Mouse (Mus musculus): ENCODE measurements around the gene Lpcat1. TPM values are rescaled to one million over a fixed set of nuclear protein-coding genes. Genes with fewer than 3 reads are reported as not detected.

Lpcat1 gene
- polyA plus RNA-seq, 1 experiment = 38.4 TPM

GRCm38 (mm10) chr13:73473746-73474145 lies 6.7 kb downstream of the Lpcat1 start:
- Histone ChIP-seq H3K4me3 (replicated peaks; ENCODE audit: insufficient read depth, low read depth, low read length) (no peak overlapping the region), H3K27me3 (ENCODE audit: control insufficient read depth, insufficient read depth, low read length) (no peaks in the 10 kb centered on the region), H3K4me1 (ENCODE audit: control insufficient read depth, insufficient read depth, low read length) (peaks cover 65% of the 10 kb centered on the region), H3K27ac (ENCODE audit: insufficient read depth, low read length) (no peak overlapping the region)
- 87% methylated on average over 2 of the region's 2 CpGs for WGBS
- no peak for TF ChIP-seq POLR2A (IDR thresholded peaks at IDR 0.05; ENCODE audit: borderline replicate concordance, insufficient read depth, low read length)
- no peak for TF ChIP-seq CTCF (IDR thresholded peaks at IDR 0.05; ENCODE audit: borderline replicate concordance, insufficient read depth, low read depth, low read length)
- DNase-seq = no peak

GRCm38 (mm10) chr13:73474163-73474562 lies 7.2 kb downstream of the Lpcat1 start:
- Histone ChIP-seq H3K27ac (ENCODE audit: insufficient read depth, low read length) (no peak overlapping the region), H3K27me3 (ENCODE audit: control insufficient read depth, insufficient read depth, low read length) (no peaks in the 10 kb centered on the region), H3K4me1 (ENCODE audit: control insufficient read depth, insufficient read depth, low read length) (peaks cover 69% of the 10 kb centered on the region), H3K4me3 (replicated peaks; ENCODE audit: insufficient read depth, low read depth, low read length) (no peak overlapping the region)
- WGBS = 9% methylated on average over 6 of the region's 6 CpGs
- DNase-seq = peak; percentile 72 to 85
- no peak for TF ChIP-seq POLR2A (IDR thresholded peaks at IDR 0.05; ENCODE audit: borderline replicate concordance, insufficient read depth, low read length)
- no peak for TF ChIP-seq CTCF (IDR thresholded peaks at IDR 0.05; ENCODE audit: borderline replicate concordance, insufficient read depth, low read depth, low read length)

- 92% methylated on average over 12 of the region's 12 CpGs for WGBS
- TF ChIP-seq POLR2A (IDR thresholded peaks at IDR 0.05; ENCODE audit: borderline replicate concordance, insufficient read depth, low read length) (no peak), CTCF (IDR thresholded peaks at IDR 0.05; ENCODE audit: borderline replicate concordance, insufficient read depth, low read depth, low read length) (no peak)
Observed at GRCm38 (mm10) chr13:73475058-73475980, 8.3 kb downstream of the Lpcat1 start.

DNA sequence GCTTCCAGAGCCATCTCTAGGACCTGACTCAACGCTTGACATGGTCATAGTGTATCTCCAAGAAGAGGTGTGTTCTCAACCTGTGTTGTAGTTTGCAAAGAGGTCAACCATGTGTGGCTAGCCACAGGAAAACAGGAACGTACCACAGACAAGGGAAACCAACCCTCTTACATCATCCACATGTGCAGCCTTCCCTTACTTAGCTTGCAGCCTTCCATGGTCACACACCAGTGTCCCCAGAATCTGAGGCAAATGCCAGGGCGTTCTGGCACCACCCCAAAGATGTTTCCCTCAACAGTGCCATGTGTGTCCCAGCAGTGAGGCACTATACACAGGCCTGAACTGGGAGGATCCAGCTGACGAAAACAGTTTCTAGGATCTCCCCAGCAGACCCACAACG lies 9.3 kb downstream of the Lpcat1 start:
- WGBS = 81% methylated on average over 5 of the region's 5 CpGs
- Histone ChIP-seq H3K4me1 (ENCODE audit: control insufficient read depth, insufficient read depth, low read length) (peaks cover 57% of the 10 kb centered on the region), H3K27ac (ENCODE audit: insufficient read depth, low read length) (no peak overlapping the region), H3K4me3 (replicated peaks; ENCODE audit: insufficient read depth, low read depth, low read length) (no peak overlapping the region), H3K27me3 (ENCODE audit: control insufficient read depth, insufficient read depth, low read length) (no peaks in the 10 kb centered on the region)
- TF ChIP-seq CTCF (IDR thresholded peaks at IDR 0.05; ENCODE audit: borderline replicate concordance, insufficient read depth, low read depth, low read length) (no peak), POLR2A (IDR thresholded peaks at IDR 0.05; ENCODE audit: borderline replicate concordance, insufficient read depth, low read length) (no peak)
- no peak for DNase-seq

More at GRCm38 (mm10) chr13:73475058-73475980, 8.3 kb downstream of the Lpcat1 start:
- peaks cover 65% of the 10 kb centered on the region for H3K4me1 ChIP-seq (ENCODE audit: control insufficient read depth, insufficient read depth, low read length)
- no peak for DNase-seq
- no peak overlapping the region for H3K4me3 ChIP-seq (replicated peaks; ENCODE audit: insufficient read depth, low read depth, low read length)
- H3K27ac ChIP-seq (ENCODE audit: insufficient read depth, low read length) = no peak overlapping the region
- H3K27me3 ChIP-seq (ENCODE audit: control insufficient read depth, insufficient read depth, low read length) = no peaks in the 10 kb centered on the region

GRCm38 (mm10) chr13:73476796-73477195 lies 9.8 kb downstream of the Lpcat1 start:
- TF ChIP-seq CTCF (IDR thresholded peaks at IDR 0.05; ENCODE audit: borderline replicate concordance, insufficient read depth, low read depth, low read length) (no peak), POLR2A (IDR thresholded peaks at IDR 0.05; ENCODE audit: borderline replicate concordance, insufficient read depth, low read length) (no peak)

GRCm38 (mm10) chr13:73477841-73478240 lies 10.8 kb downstream of the Lpcat1 start:
- Histone ChIP-seq H3K27me3 (ENCODE audit: control insufficient read depth, insufficient read depth, low read length) (no peaks in the 10 kb centered on the region), H3K4me3 (replicated peaks; ENCODE audit: insufficient read depth, low read depth, low read length) (no peak overlapping the region), H3K4me1 (ENCODE audit: control insufficient read depth, insufficient read depth, low read length) (peaks cover 62% of the 10 kb centered on the region), H3K27ac (ENCODE audit: insufficient read depth, low read length) (no peak overlapping the region)
- 6% methylated on average over 2 of the region's 2 CpGs for WGBS
- TF ChIP-seq CTCF (IDR thresholded peaks at IDR 0.05; ENCODE audit: borderline replicate concordance, insufficient read depth, low read depth, low read length) (no peak), POLR2A (IDR thresholded peaks at IDR 0.05; ENCODE audit: borderline replicate concordance, insufficient read depth, low read length) (no peak)
- DNase-seq = peak; percentile 51 to 71

More at GRCm38 (mm10) chr13:73476796-73477195, 9.8 kb downstream of the Lpcat1 start:
- Histone ChIP-seq H3K4me3 (replicated peaks; ENCODE audit: insufficient read depth, low read depth, low read length) (no peak overlapping the region), H3K4me1 (ENCODE audit: control insufficient read depth, insufficient read depth, low read length) (peaks cover 58% of the 10 kb centered on the region), H3K27me3 (ENCODE audit: control insufficient read depth, insufficient read depth, low read length) (no peaks in the 10 kb centered on the region), H3K27ac (ENCODE audit: insufficient read depth, low read length) (no peak overlapping the region)
- DNase-seq = no peak
- WGBS = 80% methylated on average over 8 of the region's 8 CpGs

GRCm38 (mm10) chr13:73482476-73482875 lies 15.5 kb downstream of the Lpcat1 start:
- no peak for DNase-seq
- TF ChIP-seq CTCF (IDR thresholded peaks at IDR 0.05; ENCODE audit: borderline replicate concordance, insufficient read depth, low read depth, low read length) = no peak
- TF ChIP-seq POLR2A (IDR thresholded peaks at IDR 0.05; ENCODE audit: borderline replicate concordance, insufficient read depth, low read length) = no peak
- WGBS = 78% methylated on average over 7 of the region's 7 CpGs
- H3K27ac ChIP-seq (ENCODE audit: insufficient read depth, low read length) = no peak overlapping the region
- H3K4me1 ChIP-seq (ENCODE audit: control insufficient read depth, insufficient read depth, low read length) = peaks cover 45% of the 10 kb centered on the region
- H3K27me3 ChIP-seq (ENCODE audit: control insufficient read depth, insufficient read depth, low read length) = no peaks in the 10 kb centered on the region
- H3K4me3 ChIP-seq (replicated peaks; ENCODE audit: insufficient read depth, low read depth, low read length) = no peak overlapping the region

GRCm38 (mm10) chr13:73483331-73483730 lies 16.3 kb downstream of the Lpcat1 start:
- 74% methylated on average over 6 of the region's 6 CpGs for WGBS
- Histone ChIP-seq H3K27ac (ENCODE audit: insufficient read depth, low read length) (no peak overlapping the region), H3K27me3 (ENCODE audit: control insufficient read depth, insufficient read depth, low read length) (no peaks in the 10 kb centered on the region), H3K4me3 (replicated peaks; ENCODE audit: insufficient read depth, low read depth, low read length) (no peak overlapping the region), H3K4me1 (ENCODE audit: control insufficient read depth, insufficient read depth, low read length) (peaks cover 37% of the 10 kb centered on the region)
- no peak for DNase-seq
- no peak for TF ChIP-seq POLR2A (IDR thresholded peaks at IDR 0.05; ENCODE audit: borderline replicate concordance, insufficient read depth, low read length)

All from cerebellum, adult 2 months (tissue).